Mouse (Mus musculus) hindbrain, embryonic 11.5 days (tissue): ENCODE results near the gene Sox5. TPM values are rescaled to one million over a fixed set of nuclear protein-coding genes. Genes with fewer than 3 reads are reported as not detected.

Experiments used
- ATAC-seq: fragments of 200-750 bp; cut with Nextera tagmentation; 2 replicates; pipeline ENCODE4 v1.8.0; 2017; ENCODE audit warnings: mild to moderate bottlenecking, moderate TSS enrichment, moderate library complexity; ENCODE audit not compliant: low FRiP score
- DNase-seq: peaks from one replicate; pipeline ENCODE4 v3.0.0-alpha.2; 2015; ENCODE audit warnings: low spot score
- H3K27ac ChIP-seq: fragments of 300-500 bp; sonication (generic); 2 replicates; pipeline ENCODE4 v1.5.1; 2014; ENCODE audit warnings: mild to moderate bottlenecking, low read depth, low read length
- H3K27me3 ChIP-seq: fragments of 300-500 bp; sonication (generic); 2 replicates; pipeline ENCODE4 v1.6.1; 2014; ENCODE audit warnings: mild to moderate bottlenecking, low read length, moderate library complexity, mixed read lengths; ENCODE audit not compliant: control insufficient read depth, insufficient read depth
- H3K36me3 ChIP-seq: fragments of 300-500 bp; sonication (generic); 2 replicates; pipeline ENCODE4 v1.6.1; 2014; ENCODE audit warnings: mild to moderate bottlenecking, low read length, moderate library complexity, mixed read lengths; ENCODE audit not compliant: control insufficient read depth, insufficient read depth
- H3K4me1 ChIP-seq: fragments of 300-500 bp; sonication (generic); replicated peaks from 2 replicates; pipeline ENCODE4 v1.6.1; 2014; ENCODE audit warnings: low read length, mixed read lengths; ENCODE audit not compliant: control insufficient read depth, insufficient read depth
- H3K4me2 ChIP-seq: fragments of 300-500 bp; sonication (generic); replicated peaks from 2 replicates; pipeline ENCODE4 v1.6.1; 2014; ENCODE audit warnings: mild to moderate bottlenecking, low read depth, low read length
- H3K4me3 ChIP-seq: fragments of 300-500 bp; sonication (generic); 2 replicates; pipeline ENCODE4 v1.5.1; 2014; ENCODE audit warnings: low read depth, low read length
- H3K9ac ChIP-seq: fragments of 300-500 bp; sonication (generic); 2 replicates; pipeline ENCODE4 v1.6.1; 2014; ENCODE audit warnings: low read depth, low read length
- H3K9me3 ChIP-seq: fragments of 300-500 bp; sonication (generic); 2 replicates; pipeline ENCODE4 v1.6.1; 2016; ENCODE audit warnings: low read length; ENCODE audit not compliant: control insufficient read depth
- WGBS: fragments of 180-500 bp; shearing (Covaris S2); extraction: QIAGEN DNeasy Blood & Tissue Kit; methylation state at CpG from one replicate; pipeline ENCODE4 v1.1.7; 2014; 5-methylcytosine and 5-hydroxymethylcytosine counted together
- polyA plus RNA-seq: library from polyadenylated mRNA; unstranded; fragments of >200 nt; fragmentation: Nextera tagmentation; extraction: Ambion mirVana; gene quantifications from 2 replicates; pipeline ENCODE4 v1.2.1, GENCODE M21; 2014

The Sox5 gene
- polyA plus RNA-seq, 1 experiment from 2014 or later: 35.0 TPM

DNA sequence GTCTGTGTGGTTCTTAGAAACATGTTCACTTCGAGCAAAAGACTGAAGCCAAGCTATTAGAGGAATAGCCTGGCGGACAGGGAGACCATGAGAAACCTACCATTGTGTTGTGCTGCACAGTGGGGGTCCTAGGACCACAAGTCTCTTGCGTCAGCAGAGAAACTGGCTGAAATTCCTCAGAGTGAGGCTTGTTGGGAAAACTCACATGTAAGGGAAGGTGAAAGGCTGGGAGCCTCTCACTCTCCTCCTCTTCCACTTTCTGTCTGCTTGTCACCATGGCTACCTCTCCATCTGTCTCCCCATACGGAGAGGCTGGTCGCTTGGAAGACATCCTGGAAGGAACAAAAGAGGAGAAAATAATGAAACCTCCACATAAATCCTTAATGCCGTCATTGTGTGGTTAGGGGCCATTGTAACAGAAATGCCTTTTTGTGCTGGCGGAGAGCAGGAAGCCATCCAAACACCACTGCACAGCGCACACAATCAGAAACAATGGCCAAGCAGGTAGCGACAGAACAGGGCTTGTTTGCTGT lies 626.8 kb downstream of the Sox5 start:
- Histone ChIP-seq H3K36me3 (no peaks in the 10 kb centered on the region), H3K4me3 (no peak overlapping the region), H3K9me3 (no peaks in the 10 kb centered on the region), H3K4me2 (no peak overlapping the region), H3K27me3 (no peaks in the 10 kb centered on the region), H3K9ac (no peak overlapping the region), H3K4me1 (peaks cover 7% of the 10 kb centered on the region), H3K27ac (peak overlapping the region; percentile 40; the same call in 1 of the 2 replicates)
- WGBS: 21% methylated on average over 9 of the region's 9 CpGs
- DNase-seq (peak; percentile 58), ATAC-seq (peak; percentile 78)

DNA sequence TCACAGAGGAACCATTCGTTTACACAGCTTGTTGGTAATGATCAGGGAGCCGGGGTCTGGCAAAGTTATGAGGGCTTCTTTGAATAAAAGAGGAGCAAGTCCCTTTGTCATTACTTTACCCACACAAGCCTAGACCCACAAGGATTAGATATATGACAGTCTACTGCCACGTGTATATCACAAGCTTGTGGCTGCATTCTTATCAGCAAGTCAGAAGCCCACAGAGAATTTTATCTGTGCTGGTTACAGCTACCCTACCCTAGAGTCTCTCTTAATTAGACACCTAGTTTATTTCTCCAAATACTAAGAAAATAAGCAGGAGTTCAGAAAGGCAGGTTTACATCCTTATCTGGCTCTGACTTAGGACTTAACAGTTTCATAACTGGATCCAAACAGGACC lies 629.8 kb downstream of the Sox5 start:
- 17% methylated on average over 3 of the region's 3 CpGs for WGBS
- H3K36me3 ChIP-seq: no peaks in the 10 kb centered on the region
- no peak overlapping the region for H3K4me2 ChIP-seq
- ATAC-seq: no peak
- H3K9ac ChIP-seq: no peak overlapping the region
- H3K27ac ChIP-seq: no peak overlapping the region
- H3K9me3 ChIP-seq: no peaks in the 10 kb centered on the region
- H3K27me3 ChIP-seq: no peaks in the 10 kb centered on the region
- DNase-seq: no peak
- peaks cover 7% of the 10 kb centered on the region for H3K4me1 ChIP-seq
- H3K4me3 ChIP-seq: no peak overlapping the region

DNA sequence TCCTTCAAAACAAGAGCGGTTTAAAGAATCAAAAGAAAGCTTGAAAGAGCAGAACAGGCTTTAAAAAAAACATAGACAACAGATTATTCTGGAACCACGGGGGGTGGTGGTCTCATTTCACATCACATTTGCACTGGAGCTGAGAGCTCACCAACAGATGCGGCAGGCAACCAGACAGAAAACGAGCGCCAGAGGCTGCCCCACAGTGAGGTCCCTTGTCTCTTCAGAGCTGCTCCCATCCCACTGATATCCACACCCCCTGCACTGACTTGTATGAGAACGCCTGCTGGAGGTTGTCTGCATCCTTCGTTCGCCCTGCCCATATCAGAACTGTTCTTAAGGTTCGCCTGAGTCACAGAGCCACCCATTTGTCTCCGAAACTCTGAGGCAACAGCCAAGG lies 630.7 kb downstream of the Sox5 start:
- Histone ChIP-seq H3K27ac (peak overlapping the region; percentile 18; the same call in 1 of the 2 replicates), H3K27me3 (no peaks in the 10 kb centered on the region), H3K9ac (no peak overlapping the region), H3K9me3 (no peaks in the 10 kb centered on the region), H3K36me3 (no peaks in the 10 kb centered on the region), H3K4me3 (no peak overlapping the region), H3K4me2 (no peak overlapping the region; the same call in 1 of the 2 replicates), H3K4me1 (peaks cover 7% of the 10 kb centered on the region)
- 29% methylated on average over 10 of the region's 10 CpGs for WGBS
- ATAC-seq: no peak
- peak; percentile 23 for DNase-seq

DNA sequence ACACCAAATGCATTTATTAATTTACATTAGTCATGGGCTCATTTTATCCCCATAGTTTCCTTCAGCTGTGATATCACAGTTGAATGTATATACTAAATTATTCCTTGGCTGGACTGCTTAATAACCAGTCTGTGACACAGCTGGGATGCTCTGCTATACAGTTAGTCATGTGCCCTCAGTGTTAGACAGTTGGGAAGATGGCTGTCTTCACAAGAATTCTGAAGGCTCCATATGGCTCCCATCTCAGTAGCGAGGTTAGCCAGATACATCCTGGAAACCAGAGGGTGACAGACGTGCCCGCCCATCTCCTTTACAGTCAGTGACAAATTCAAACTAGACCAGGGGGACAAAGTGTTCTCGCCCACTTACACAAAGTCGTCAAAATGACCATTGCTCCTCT lies 644.4 kb downstream of the Sox5 start:
- 89% methylated on average over 5 of the region's 5 CpGs for WGBS
- H3K36me3 ChIP-seq: no peaks in the 10 kb centered on the region
- no peaks in the 10 kb centered on the region for H3K27me3 ChIP-seq
- DNase-seq: no peak
- H3K4me1 ChIP-seq: no peaks in the 10 kb centered on the region
- no peak overlapping the region for H3K9ac ChIP-seq
- H3K4me2 ChIP-seq: no peak overlapping the region
- no peak overlapping the region for H3K27ac ChIP-seq
- H3K9me3 ChIP-seq: no peaks in the 10 kb centered on the region
- ATAC-seq: no peak
- no peak overlapping the region for H3K4me3 ChIP-seq

DNA sequence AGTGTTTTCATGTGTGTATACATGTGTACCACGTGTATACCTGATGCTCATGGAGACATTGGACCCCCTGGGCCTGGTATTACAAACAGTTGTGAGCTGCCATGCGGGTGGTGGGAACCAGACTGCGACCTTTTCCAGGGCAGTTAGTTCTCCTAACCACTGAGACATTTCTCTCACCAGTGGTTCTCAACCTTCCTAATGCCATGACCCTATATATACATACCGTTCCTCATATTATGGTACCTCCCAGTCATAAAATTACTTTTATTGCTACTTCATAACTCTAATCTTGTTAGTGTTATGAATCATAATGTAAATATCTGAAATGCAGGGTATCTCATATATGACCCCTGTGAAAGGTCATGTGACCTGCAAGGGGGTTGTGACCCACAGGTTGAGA lies 644.9 kb downstream of the Sox5 start:
- H3K9ac ChIP-seq: no peak overlapping the region
- H3K27ac ChIP-seq: no peak overlapping the region
- H3K36me3 ChIP-seq: no peaks in the 10 kb centered on the region
- H3K9me3 ChIP-seq: no peaks in the 10 kb centered on the region
- H3K4me1 ChIP-seq: no peaks in the 10 kb centered on the region
- ATAC-seq: no peak
- H3K27me3 ChIP-seq: no peaks in the 10 kb centered on the region
- H3K4me2 ChIP-seq: no peak overlapping the region
- 89% methylated on average over 4 of the region's 4 CpGs for WGBS
- no peak overlapping the region for H3K4me3 ChIP-seq
- DNase-seq: no peak

DNA sequence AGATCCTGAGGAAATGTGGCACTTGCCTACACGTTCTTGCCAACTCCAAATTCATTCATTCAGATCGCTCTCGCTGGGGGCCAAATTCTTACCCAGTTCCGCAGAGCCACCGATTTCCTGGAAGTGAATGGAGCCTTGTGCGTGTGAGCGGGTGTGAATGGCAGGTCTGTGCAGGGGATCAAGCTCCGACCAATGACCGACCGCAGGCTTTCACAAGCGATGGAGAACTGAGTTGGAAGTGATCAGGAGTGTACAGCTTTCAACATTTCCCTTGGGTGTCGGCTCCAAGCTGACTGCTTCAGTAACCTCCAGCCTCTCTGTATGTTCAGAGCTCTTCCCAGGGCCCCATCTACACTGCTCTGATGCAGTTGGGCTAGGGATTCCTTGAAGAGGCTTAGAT lies 651.9 kb downstream of the Sox5 start:
- H3K27ac ChIP-seq: no peak overlapping the region
- H3K9me3 ChIP-seq: no peaks in the 10 kb centered on the region
- ATAC-seq (no peak), DNase-seq (no peak)
- H3K9ac ChIP-seq: no peak overlapping the region
- H3K36me3 ChIP-seq: no peaks in the 10 kb centered on the region
- H3K27me3 ChIP-seq: no peaks in the 10 kb centered on the region
- H3K4me2 ChIP-seq: no peak overlapping the region
- no peak overlapping the region for H3K4me3 ChIP-seq
- no peaks in the 10 kb centered on the region for H3K4me1 ChIP-seq
- 90% methylated on average over 12 of the region's 12 CpGs for WGBS

DNA sequence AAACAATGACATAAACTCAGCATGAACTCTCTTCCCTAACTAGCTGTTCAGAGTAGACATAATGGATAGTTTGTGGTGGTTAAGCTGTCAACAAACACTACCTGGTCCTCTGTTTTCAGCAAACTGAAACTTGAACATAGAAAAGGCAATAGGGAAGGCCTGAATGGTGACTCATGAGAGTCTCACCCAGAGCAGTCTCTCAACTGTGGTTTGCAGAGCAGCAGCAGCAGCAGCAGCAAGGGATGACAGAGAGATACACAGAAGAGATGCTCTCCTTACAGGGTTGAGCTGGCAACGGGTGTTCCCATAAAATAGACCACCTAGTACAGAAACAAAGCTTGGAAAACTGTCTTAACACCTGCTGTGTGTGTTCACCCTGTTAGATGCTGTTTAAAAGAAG lies 661.8 kb downstream of the Sox5 start:
- Histone ChIP-seq H3K9me3 (no peaks in the 10 kb centered on the region), H3K36me3 (no peaks in the 10 kb centered on the region), H3K4me3 (no peak overlapping the region), H3K9ac (no peak overlapping the region), H3K4me1 (no peaks in the 10 kb centered on the region), H3K27me3 (no peaks in the 10 kb centered on the region), H3K27ac (no peak overlapping the region), H3K4me2 (no peak overlapping the region)
- ATAC-seq: no peak
- no peak for DNase-seq
- 83% methylated on average over 1 of the region's 1 CpGs for WGBS

DNA sequence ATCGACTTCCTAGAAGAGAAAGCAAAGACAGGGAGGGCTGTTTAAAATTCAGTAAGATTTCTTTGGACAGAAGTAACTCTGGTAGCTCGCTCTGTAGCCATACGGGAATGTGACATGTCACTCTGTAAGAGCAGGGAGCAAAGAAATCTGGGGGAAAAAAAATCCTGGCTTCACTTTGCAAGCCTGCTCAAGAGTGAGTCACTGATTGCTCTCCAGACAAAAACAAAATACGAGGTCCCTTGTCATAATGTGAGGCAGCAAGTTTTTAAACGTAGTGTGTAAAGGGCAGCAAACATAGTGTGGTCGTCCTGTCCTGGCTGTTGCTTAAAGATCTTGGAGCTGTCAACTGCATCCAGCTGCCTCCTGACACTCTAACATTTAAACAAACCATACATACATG lies 665.1 kb downstream of the Sox5 start:
- no peak overlapping the region for H3K27ac ChIP-seq
- ATAC-seq (no peak), DNase-seq (no peak)
- H3K4me2 ChIP-seq: no peak overlapping the region
- no peak overlapping the region for H3K9ac ChIP-seq
- no peaks in the 10 kb centered on the region for H3K4me1 ChIP-seq
- no peaks in the 10 kb centered on the region for H3K9me3 ChIP-seq
- H3K4me3 ChIP-seq: no peak overlapping the region
- no peaks in the 10 kb centered on the region for H3K36me3 ChIP-seq
- WGBS: 85% methylated on average over 6 of the region's 6 CpGs
- H3K27me3 ChIP-seq: no peaks in the 10 kb centered on the region

DNA sequence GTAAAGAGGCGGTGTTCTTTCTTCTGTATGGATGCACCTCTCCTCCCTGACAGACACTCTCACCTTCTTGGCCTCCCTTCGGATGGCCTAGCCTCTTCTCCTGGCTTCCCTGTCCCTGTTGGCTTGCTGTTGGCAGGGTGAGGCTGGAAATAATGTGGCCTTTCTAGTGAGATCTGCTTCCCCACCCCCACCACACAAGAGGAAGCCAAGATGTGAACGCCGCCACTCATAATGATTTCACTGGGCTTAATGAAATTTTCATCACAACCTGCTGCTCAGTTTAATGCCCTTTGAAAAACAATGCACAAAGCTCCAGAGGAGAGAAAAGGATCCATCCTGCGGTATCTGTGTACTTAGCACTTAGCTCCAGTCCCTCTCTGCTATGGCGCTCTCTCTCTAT lies 670.2 kb downstream of the Sox5 start:
- H3K27ac ChIP-seq: no peak overlapping the region
- ATAC-seq (no peak), DNase-seq (no peak)
- H3K36me3 ChIP-seq: no peaks in the 10 kb centered on the region
- H3K27me3 ChIP-seq: no peaks in the 10 kb centered on the region
- H3K9me3 ChIP-seq: no peaks in the 10 kb centered on the region
- H3K4me1 ChIP-seq: no peaks in the 10 kb centered on the region
- WGBS: 77% methylated on average over 6 of the region's 6 CpGs
- H3K4me3 ChIP-seq: no peak overlapping the region
- H3K4me2 ChIP-seq: no peak overlapping the region
- H3K9ac ChIP-seq: no peak overlapping the region
